Mouse (Mus musculus) liver, adult 2 months (tissue): ENCODE measurements around the gene Rpl18.

Source experiments
- CTCF ChIP-seq: fragments of 200-500 bp; IDR thresholded peaks from 2 replicates; pipeline ENCODE4 v1.5.1; 2011; ENCODE audit warnings: low read depth, low read length, control low read depth
- POLR2A ChIP-seq: fragments of 200-500 bp; IDR thresholded peaks from 2 replicates; pipeline ENCODE4 v1.6.1; 2011; ENCODE audit warnings: low read length, control low read depth; ENCODE audit not compliant: insufficient read depth; ENCODE audit errors: extremely low read depth

GRCm38 (mm10) chr7:45707375-45707967 lies 7.8 kb upstream of the Rpl18 start:
- TF ChIP-seq CTCF (no peak), POLR2A (peak; percentile 64)
